Mouse (Mus musculus): Measurements from ENCODE around the gene Ubac2.

DNA sequence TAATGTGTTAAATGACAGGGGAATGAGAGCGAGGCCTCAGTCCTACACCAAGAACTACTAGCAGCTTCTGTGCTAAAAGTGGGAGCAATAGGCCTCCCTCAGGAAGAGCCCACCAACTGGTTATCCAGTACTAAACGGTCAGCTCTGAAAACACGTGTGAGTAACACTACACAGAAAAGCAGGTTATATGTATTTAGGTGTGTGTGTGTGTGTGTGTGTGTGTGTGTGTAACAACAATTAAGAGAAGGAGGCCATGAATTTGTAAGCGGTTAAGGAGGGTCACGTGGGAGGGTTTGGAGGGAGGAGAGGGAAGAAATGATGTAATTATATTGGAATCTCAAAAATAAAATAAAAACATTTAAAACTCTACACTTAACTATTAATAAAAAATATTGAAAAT lies 36.7 kb downstream of the Ubac2 start:
- TF ChIP-seq CTCF (IDR thresholded peaks at IDR 0.05; ENCODE audit: low read depth, low read length): no peak
- no peak for TF ChIP-seq GATA1 (IDR thresholded peaks at IDR 0.05; ENCODE audit: borderline replicate concordance, low read length)
- no peak for TF ChIP-seq TAL1 (conservative IDR thresholded peaks at IDR 0.05; ENCODE audit: low read depth, low read length)
